Mouse (Mus musculus): ENCODE data around the gene Prcp.

Prcp gene

GRCm38 (mm10) chr7:92980741-92981140 is 106.5 kb downstream of the Prcp start:
- DNase-seq (ENCODE audit: low spot score), result no peak

- no peak for DNase-seq (ENCODE audit: low spot score)
Measured at GRCm38 (mm10) chr7:92981864-92982263, 107.6 kb downstream of the Prcp start.
